Mouse (Mus musculus) CH12.LX (cell line): Measurements from ENCODE around the gene Ikzf3. TPM values are rescaled to one million over a fixed set of nuclear protein-coding genes. Genes with fewer than 3 reads are reported as not detected.
A peak's percentile ranks its signal among the peaks of the same experiment; 100 is the strongest.

Experiments
- DNase-seq: peaks from one replicate; pipeline ENCODE4 v3.0.0-alpha.2; 2013; ENCODE audit errors: extremely low read depth
- H3K27ac ChIP-seq: 2 replicates; pipeline ENCODE4 v1.5.1; 2012; ENCODE audit warnings: low read depth, mild to moderate bottlenecking, control low read depth, moderate library complexity; ENCODE audit not compliant: insufficient read depth
- H3K27me3 ChIP-seq: replicated peaks from 2 replicates; pipeline ENCODE3; 2012; ENCODE audit warnings: inconsistent platforms
- H3K36me3 ChIP-seq, 2 experiments: replicated peaks in 1 of 2; 2 replicates each; pipeline versions ENCODE3 to v1.6.1; 2012; ENCODE audit warnings: inconsistent platforms in 1 of 2, low read length in 1 of 2, mild to moderate bottlenecking in 1 of 2, mixed read lengths in 1 of 2, moderate library complexity in 1 of 2; ENCODE audit not compliant: control insufficient read depth in 1 of 2, insufficient read depth in 1 of 2
- H3K4me1 ChIP-seq, 2 experiments: 2 replicates each; pipeline ENCODE4 v1.6.1; 2012; ENCODE audit warnings: inconsistent platforms in 1 of 2, moderate library complexity in 1 of 2; ENCODE audit not compliant: insufficient read depth in 2 of 2, control insufficient read depth in 1 of 2
- H3K4me2 ChIP-seq: 2 replicates; pipeline ENCODE4 v1.6.1; 2012; ENCODE audit warnings: low read depth, mild to moderate bottlenecking, control low read depth; ENCODE audit not compliant: poor library complexity, insufficient read depth, severe bottlenecking
- H3K4me3 ChIP-seq, 3 experiments: fragments of 150-350 bp in 1 of 3; sonication (generic) in 1 of 3; replicated peaks in 1 of 3; 2 replicates each; pipeline versions ENCODE3 to v1.5.1; 2011 to 2012; ENCODE audit warnings: low read depth in 2 of 3, low read length in 2 of 3, mild to moderate bottlenecking in 2 of 3, moderate library complexity in 2 of 3, control low read depth in 1 of 3, improper control_type of control experiment in 1 of 3, inconsistent platforms in 1 of 3, mixed read lengths in 1 of 3; ENCODE audit not compliant: poor library complexity in 1 of 3
- H3K79me2 ChIP-seq: replicated peaks from 2 replicates; pipeline ENCODE4 v1.6.1; 2012; ENCODE audit warnings: mild to moderate bottlenecking, moderate library complexity; ENCODE audit not compliant: control insufficient read depth, poor library complexity, insufficient read depth, severe bottlenecking; ENCODE audit errors: extremely low read depth
- H3K9ac ChIP-seq: 2 replicates; pipeline ENCODE4 v1.6.1; 2012; ENCODE audit warnings: low read depth, mild to moderate bottlenecking, control low read depth, moderate library complexity; ENCODE audit not compliant: insufficient read depth
- H3K9me3 ChIP-seq: replicated peaks from 2 replicates; pipeline ENCODE3; 2012; ENCODE audit warnings: low read length, inconsistent platforms, mixed read lengths
- BHLHE40 ChIP-seq: IDR thresholded peaks from 2 replicates; pipeline ENCODE4 v1.6.1; 2011; ENCODE audit warnings: mild to moderate bottlenecking, low read depth, low read length, improper control_type of control experiment
- CHD1 ChIP-seq: IDR thresholded peaks from 2 replicates; pipeline ENCODE4 v1.6.1; 2012; ENCODE audit warnings: low read depth, low read length, improper control_type of control experiment, inconsistent platforms
- CHD2 ChIP-seq: IDR thresholded peaks from 2 replicates; pipeline ENCODE4 v1.6.1; 2011; ENCODE audit warnings: low read length, improper control_type of control experiment
- CTCF ChIP-seq, 2 experiments: IDR thresholded peaks in 1 of 2; conservative IDR thresholded peaks in 1 of 2; 2 replicates each; pipeline ENCODE4 v1.5.1; 2011 to 2012; ENCODE audit warnings: low read depth in 2 of 2, low read length in 2 of 2, improper control_type of control experiment in 1 of 2, inconsistent platforms in 1 of 2, mild to moderate bottlenecking in 1 of 2, moderate library complexity in 1 of 2
- E2F4 ChIP-seq: IDR thresholded peaks from 2 replicates; pipeline ENCODE4 v1.6.1; 2011; ENCODE audit warnings: low read depth, low read length, improper control_type of control experiment; ENCODE audit not compliant: insufficient replicate concordance
- ELF1 ChIP-seq: IDR thresholded peaks from 2 replicates; pipeline ENCODE4 v1.6.1; 2014; ENCODE audit warnings: low read depth, mild to moderate bottlenecking, inconsistent platforms, low read length, improper control_type of control experiment
- EP300 ChIP-seq: IDR thresholded peaks from 2 replicates; pipeline ENCODE4 v1.6.1; 2011; ENCODE audit warnings: low read length, improper control_type of control experiment
- ETS1 ChIP-seq: conservative IDR thresholded peaks from 2 replicates; pipeline ENCODE4 v1.6.1; 2012; ENCODE audit warnings: low read depth, mild to moderate bottlenecking, inconsistent platforms, low read length, improper control_type of control experiment, moderate library complexity
- GABPA ChIP-seq: IDR thresholded peaks from 2 replicates; pipeline ENCODE4 v1.6.1; 2012; ENCODE audit warnings: low read depth, low read length, improper control_type of control experiment, inconsistent platforms; ENCODE audit not compliant: insufficient replicate concordance
- HCFC1 ChIP-seq: IDR thresholded peaks from 2 replicates; pipeline ENCODE4 v1.6.1; 2012; ENCODE audit warnings: low read depth, mild to moderate bottlenecking, inconsistent platforms, low read length, improper control_type of control experiment
- IRF4 ChIP-seq: IDR thresholded peaks from 2 replicates; pipeline ENCODE4 v1.6.1; 2014; ENCODE audit warnings: low read depth, mild to moderate bottlenecking, inconsistent platforms, low read length, improper control_type of control experiment
- JUN ChIP-seq: IDR thresholded peaks from 2 replicates; pipeline ENCODE4 v1.6.1; 2011; ENCODE audit warnings: low read depth, mild to moderate bottlenecking, low read length, improper control_type of control experiment, moderate library complexity; ENCODE audit not compliant: insufficient read depth
- JUND ChIP-seq: conservative IDR thresholded peaks from 2 replicates; pipeline ENCODE4 v1.6.1; 2011; ENCODE audit warnings: low read depth, low read length, improper control_type of control experiment
- KAT2A ChIP-seq: IDR thresholded peaks from 2 replicates; pipeline ENCODE4 v1.6.1; 2012; ENCODE audit warnings: low read length, improper control_type of control experiment, inconsistent platforms; ENCODE audit not compliant: insufficient replicate concordance
- MAFK ChIP-seq: IDR thresholded peaks from 2 replicates; pipeline ENCODE4 v1.6.1; 2011; ENCODE audit warnings: low read length, improper control_type of control experiment; ENCODE audit not compliant: insufficient replicate concordance
- MAX ChIP-seq: IDR thresholded peaks from 2 replicates; pipeline ENCODE4 v1.6.1; 2011; ENCODE audit warnings: low read length, improper control_type of control experiment
- MAZ ChIP-seq: IDR thresholded peaks from 2 replicates; pipeline ENCODE4 v1.6.1; 2012; ENCODE audit warnings: low read depth, mild to moderate bottlenecking, inconsistent platforms, low read length, improper control_type of control experiment, moderate library complexity
- MEF2A ChIP-seq: IDR thresholded peaks from 2 replicates; pipeline ENCODE4 v1.6.1; 2014; ENCODE audit warnings: low read depth, mild to moderate bottlenecking, inconsistent platforms, low read length, improper control_type of control experiment, borderline replicate concordance
- MXI1 ChIP-seq: IDR thresholded peaks from 2 replicates; pipeline ENCODE4 v1.6.1; 2011; ENCODE audit warnings: mild to moderate bottlenecking, low read depth, low read length, improper control_type of control experiment
- MYC ChIP-seq: IDR thresholded peaks from 2 replicates; pipeline ENCODE4 v1.6.1; 2011; ENCODE audit warnings: low read depth, mild to moderate bottlenecking, improper control_type of control experiment, low read length
- NELFE ChIP-seq: IDR thresholded peaks from 2 replicates; pipeline ENCODE4 v1.6.1; 2011; ENCODE audit warnings: low read depth, low read length, improper control_type of control experiment
- NRF1 ChIP-seq: IDR thresholded peaks from 2 replicates; pipeline ENCODE4 v1.6.1; 2014; ENCODE audit warnings: low read depth, mild to moderate bottlenecking, inconsistent platforms, low read length, improper control_type of control experiment, moderate library complexity
- PAX5 ChIP-seq: IDR thresholded peaks from 2 replicates; pipeline ENCODE4 v1.6.1; 2012; ENCODE audit warnings: low read length, inconsistent platforms, mixed read lengths
- POLR2A ChIP-seq: IDR thresholded peaks from 2 replicates; pipeline ENCODE4 v1.6.1; 2011; ENCODE audit warnings: low read depth, mild to moderate bottlenecking, improper control_type of control experiment, low read length
- POLR2AphosphoS2 ChIP-seq: IDR thresholded peaks from 2 replicates; pipeline ENCODE4 v1.6.1; 2011; ENCODE audit warnings: low read depth, low read length, improper control_type of control experiment
- RAD21 ChIP-seq: IDR thresholded peaks from 2 replicates; pipeline ENCODE4 v1.6.1; 2011; ENCODE audit warnings: low read depth, mild to moderate bottlenecking, low read length, improper control_type of control experiment, moderate library complexity
- RCOR1 ChIP-seq: conservative IDR thresholded peaks from 2 replicates; pipeline ENCODE4 v1.6.1; 2012; ENCODE audit warnings: low read depth, mild to moderate bottlenecking, inconsistent platforms, low read length, improper control_type of control experiment
- SIN3A ChIP-seq: IDR thresholded peaks from 2 replicates; pipeline ENCODE4 v1.6.1; 2012; ENCODE audit warnings: low read length, improper control_type of control experiment, inconsistent platforms
- SMC3 ChIP-seq: IDR thresholded peaks from 2 replicates; pipeline ENCODE4 v1.6.1; 2011; ENCODE audit warnings: low read depth, low read length, improper control_type of control experiment
- TBP ChIP-seq: conservative IDR thresholded peaks from 2 replicates; pipeline ENCODE4 v1.6.1; 2011; ENCODE audit warnings: low read depth, low read length, improper control_type of control experiment
- TCF12 ChIP-seq: IDR thresholded peaks from 2 replicates; pipeline ENCODE4 v1.6.1; 2014; ENCODE audit warnings: low read depth, mild to moderate bottlenecking, inconsistent platforms, low read length, improper control_type of control experiment
- UBTF ChIP-seq: IDR thresholded peaks from 2 replicates; pipeline ENCODE4 v1.6.1; 2012; ENCODE audit warnings: low read depth, mild to moderate bottlenecking, inconsistent platforms, low read length, improper control_type of control experiment, moderate library complexity
- USF1 ChIP-seq: IDR thresholded peaks from 2 replicates; pipeline ENCODE4 v1.6.1; 2014; ENCODE audit warnings: low read depth, mild to moderate bottlenecking, inconsistent platforms, low read length, improper control_type of control experiment
- USF2 ChIP-seq: conservative IDR thresholded peaks from 2 replicates; pipeline ENCODE4 v1.6.1; 2011; ENCODE audit warnings: low read depth, low read length, improper control_type of control experiment
- ZC3H11A ChIP-seq: IDR thresholded peaks from 2 replicates; pipeline ENCODE4 v1.6.1; 2012; ENCODE audit warnings: low read depth, mild to moderate bottlenecking, inconsistent platforms, low read length, improper control_type of control experiment
- ZKSCAN1 ChIP-seq: IDR thresholded peaks from 2 replicates; pipeline ENCODE4 v1.6.1; 2012; ENCODE audit warnings: low read depth, inconsistent platforms, low read length, improper control_type of control experiment, borderline replicate concordance
- ZMIZ1 ChIP-seq: IDR thresholded peaks from 2 replicates; pipeline ENCODE4 v1.6.1; 2012; ENCODE audit warnings: low read depth, mild to moderate bottlenecking, inconsistent platforms, low read length, improper control_type of control experiment
- ZNF384 ChIP-seq: IDR thresholded peaks from 2 replicates; pipeline ENCODE4 v1.6.1; 2012; ENCODE audit warnings: low read depth, low read length, improper control_type of control experiment, inconsistent platforms
- dilution Hi-C: fragments of 300-500 bp; cut with MboI; formaldehyde crosslinking; loops from 2 replicates; pipeline ENCODE4 v1.14.3; 2020; ENCODE audit warnings: low sequenced_read_pairs; ENCODE audit not compliant: extremely low pct_unique_long_range_greater_than_20kb, extremely low pct_ligation_motif_present
- in situ Hi-C: fragments of 300-500 bp; cut with MboI; formaldehyde crosslinking; loops from 3 replicates; pipeline ENCODE4 v1.14.3; 2019; ENCODE audit warnings: low sequenced_read_pairs, low pct_ligation_motif_present, low pct_unique_long_range_greater_than_20kb, mixed read lengths
- polyA plus RNA-seq: library from polyadenylated mRNA; unstranded; fragments of >175 nt; gene quantifications from 2 replicates; pipeline ENCODE4 v1.2.1, GENCODE M21; 2012; ENCODE audit warnings: low read depth; ENCODE audit not compliant: insufficient read length
- total RNA-seq, 2 experiments: library from RNA; depleted of rRNA; stranded (reverse); fragments of 300-350 nt in 1 of 2; fragments of >200 nt in 1 of 2; gene quantifications; 2 replicates each; pipeline ENCODE4 v1.2.3; 2012 to 2014

The Ikzf3 gene
- total and polyA plus RNA-seq, 3 experiments = 110 to 238 (median 130) TPM

DNA sequence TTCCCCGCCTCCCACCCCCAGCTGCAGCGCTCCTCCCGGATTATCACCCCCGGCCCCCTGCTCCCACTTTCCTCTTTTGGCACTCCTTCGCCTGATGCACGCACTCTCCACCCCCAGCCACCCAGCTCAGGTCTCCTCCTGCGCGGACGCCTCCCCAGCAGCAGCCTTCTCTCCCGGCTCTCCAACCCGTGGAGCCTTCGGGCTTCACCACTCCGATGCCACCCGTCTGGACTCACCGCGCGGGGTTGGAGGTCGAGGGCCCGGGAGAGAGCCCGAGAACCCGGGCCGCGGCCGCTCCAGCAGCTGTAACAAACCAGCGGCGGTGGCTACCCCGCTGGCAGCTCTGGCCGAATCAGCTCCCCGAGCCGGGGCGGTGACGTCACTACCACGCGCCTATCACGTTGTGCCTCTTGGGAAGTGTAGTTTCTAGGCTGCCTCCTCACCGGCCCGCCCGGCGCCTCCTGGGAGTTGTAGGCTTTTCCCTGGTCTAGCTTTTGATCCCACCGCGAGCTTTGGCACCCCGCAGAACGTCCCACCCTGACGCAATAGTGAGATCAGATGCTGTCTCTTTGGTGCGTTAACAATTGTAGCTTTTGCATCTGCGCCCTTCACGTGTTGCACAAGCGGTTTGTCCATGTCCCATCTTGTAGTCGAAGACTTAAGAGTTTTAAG, 41.2 kb upstream of the Ikzf3 start, which contains the start of gene Ormdl3:
Gene Ormdl3 (minus strand): TSS at position 477 of the 672 bp plus-strand sequence.
- dilution Hi-C loops (no loop called here), in situ Hi-C loops (loop anchor here (5.0 kb wide), 1 partner anchor 35 kb away; the partner anchor contains the start of gene Zpbp2)

More for the DNA sequence above, 41.2 kb upstream of the Ikzf3 start, which contains the start of gene Ormdl3:
- Histone ChIP-seq H3K27ac (peak within 1 kb of the TSS; percentile 35), H3K27me3 (peaks cover 22% of the 10 kb centered on the region), H3K79me2 (peaks cover 17% of the 10 kb centered on the region), H3K4me1 (peaks cover 21 to 43% of the 10 kb centered on the region in 2 experiments), H3K4me2 (peak within 1 kb of the TSS; percentile 72), H3K9me3 (no peaks in the 10 kb centered on the region), H3K9ac (peak within 1 kb of the TSS; percentile 71)
- TF ChIP-seq BHLHE40 (peak; percentile 57), CHD2 (peak; percentile 84), MAX (peak; percentile 44), NELFE (peak; percentile 78), JUN (no peak), NRF1 (no peak; the same call in 1 of the 2 replicates), SMC3 (0 out of 2 replicates have a peak, but pooled peaks have one; percentile 3), SIN3A (peak; percentile 99), ZC3H11A (no peak), ZKSCAN1 (no peak; the same call in 1 of the 2 replicates), KAT2A (peak; percentile 99), UBTF (no peak), CHD1 (peak; percentile 16; the same call in 1 of the 2 replicates), MXI1 (peak; percentile 93), ZNF384 (no peak), ELF1 (peak; percentile 77), IRF4 (peak; percentile 62), MEF2A (peak; percentile 79; the same call in 1 of the 2 replicates), HCFC1 (peak; percentile 100), ZMIZ1 (peak; percentile 80; the same call in 1 of the 2 replicates), ETS1 (peak; percentile 32), TBP (peak; percentile 75), POLR2AphosphoS2 (peak; percentile 74; the same call in 1 of the 2 replicates), EP300 (peak; percentile 27; the same call in 1 of the 2 replicates), JUND (no peak), GABPA (peak; percentile 94; the same call in 1 of the 2 replicates), MYC (peak; percentile 29; the same call in 1 of the 2 replicates), E2F4 (no peak), RCOR1 (peak; percentile 45; the same call in 1 of the 2 replicates), MAZ (no peak; the same call in none of the 2 replicates), USF1 (peak; percentile 48), RAD21 (no peak), USF2 (no peak; the same call in 1 of the 2 replicates), POLR2A (peak; percentile 88), CTCF (conservative IDR thresholded peaks at IDR 0.05 in 1 of 2, IDR thresholded peaks at IDR 0.05 in 1 of 2; ENCODE audit: low read depth in 2 of 2, low read length in 2 of 2) (no peak), MAFK (no peak), TCF12 (peak; percentile 87), PAX5 (no peak)
- TF ChIP-seq, all 38 proteins: peak for 24
- H3K36me3 ChIP-seq = peaks cover 19 to 32% of the 10 kb centered on the region in 2 experiments
- peak within 1 kb of the TSS; percentile 71 to 95 (median 77) for H3K4me3 ChIP-seq
- peak; percentile 100 for DNase-seq
